Mouse (Mus musculus) bone marrow macrophage, adult 2 months (primary cell): ENCODE results near the gene Psmc1. TPM values are rescaled to one million over a fixed set of nuclear protein-coding genes. Genes with fewer than 3 reads are reported as not detected.

Source experiments
- H3K27ac ChIP-seq: 2 replicates; pipeline ENCODE4 v1.5.1; 2012; ENCODE audit warnings: low read depth, low read length; ENCODE audit not compliant: insufficient read depth
- H3K4me1 ChIP-seq: 2 replicates; pipeline ENCODE4 v1.6.1; 2012; ENCODE audit warnings: low read length; ENCODE audit not compliant: control insufficient read depth, insufficient read depth
- H3K4me3 ChIP-seq: 2 replicates; pipeline ENCODE4 v1.5.1; 2012; ENCODE audit warnings: mild to moderate bottlenecking, low read length, moderate library complexity; ENCODE audit not compliant: insufficient read depth
- CTCF ChIP-seq: IDR thresholded peaks from 2 replicates; pipeline ENCODE4 v1.5.1; 2012; ENCODE audit warnings: low read depth, mild to moderate bottlenecking, low read length, moderate library complexity
- POLR2A ChIP-seq: IDR thresholded peaks from 2 replicates; pipeline ENCODE4 v1.6.1; 2012; ENCODE audit warnings: mild to moderate bottlenecking, low read depth, low read length, borderline replicate concordance
- polyA plus RNA-seq: library from polyadenylated mRNA; stranded (reverse); fragments of >200 nt; gene quantifications from 2 replicates; pipeline ENCODE4 v1.2.4, GENCODE M21; 2012; ENCODE audit not compliant: missing spikeins, insufficient read depth, insufficient read length

The Psmc1 gene
- polyA plus RNA-seq, 1 experiment = 164 TPM

GRCm38 (mm10) chr12:100134395-100134936 lies 24.5 kb downstream of the Psmc1 start:
- no peaks in the 10 kb centered on the region for H3K4me1 ChIP-seq
- H3K27ac ChIP-seq = no peak overlapping the region
- TF ChIP-seq POLR2A (no peak), CTCF (no peak)
- no peak overlapping the region for H3K4me3 ChIP-seq

DNA sequence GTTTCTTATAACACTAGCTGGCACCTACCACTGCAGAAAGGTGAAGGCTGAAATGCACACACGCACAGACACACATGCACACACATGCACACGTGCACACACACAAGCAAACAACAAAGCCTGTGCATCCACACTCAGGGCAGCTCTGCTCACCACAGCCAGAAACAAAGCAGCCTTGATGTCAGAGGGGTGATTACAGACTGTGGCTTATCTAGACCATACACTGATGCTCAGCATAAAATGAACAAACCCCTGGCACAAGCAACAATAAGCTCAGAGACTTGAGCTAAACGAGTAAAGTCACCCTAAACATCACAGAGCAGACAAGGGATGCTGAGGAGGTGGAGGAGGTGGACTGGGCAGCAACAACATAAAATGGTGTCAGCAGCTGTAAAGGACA lies 25.2 kb downstream of the Psmc1 start:
- Histone ChIP-seq H3K4me1 (no peaks in the 10 kb centered on the region), H3K4me3 (no peak overlapping the region), H3K27ac (no peak overlapping the region)
- TF ChIP-seq POLR2A (no peak), CTCF (no peak)

DNA sequence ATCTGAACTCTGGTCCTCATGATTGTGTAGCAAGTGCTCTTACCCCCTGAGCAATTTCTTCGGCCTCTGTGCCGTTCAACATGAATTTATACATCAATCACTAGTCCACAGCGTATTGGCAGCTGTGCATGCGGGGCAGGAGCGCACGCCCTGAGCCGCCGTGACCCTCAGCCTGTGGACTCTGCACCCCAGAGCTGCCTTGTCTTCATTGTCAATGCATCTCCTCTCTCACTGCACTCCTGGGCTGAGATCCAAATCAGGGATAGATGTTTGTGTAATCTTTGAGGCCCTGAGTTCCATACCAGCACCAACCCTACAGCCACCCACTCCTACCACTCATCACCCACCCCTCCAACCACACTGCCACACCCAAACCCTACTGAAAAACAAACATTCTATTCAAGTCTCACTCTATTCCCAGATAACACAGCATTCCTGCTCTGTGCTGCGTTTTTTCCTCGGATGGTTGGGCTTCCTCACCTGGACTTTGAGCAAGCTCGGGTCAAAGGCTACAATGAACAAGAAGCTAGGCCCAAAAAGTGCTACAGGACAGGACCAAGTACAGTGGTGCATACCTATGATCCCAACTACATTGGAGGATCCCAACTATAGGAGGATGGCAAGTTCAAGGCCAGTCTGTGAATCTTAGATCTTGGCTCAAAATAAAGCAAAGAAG lies 33.0 kb downstream of the Psmc1 start:
- no peaks in the 10 kb centered on the region for H3K4me1 ChIP-seq
- H3K27ac ChIP-seq = no peak overlapping the region
- TF ChIP-seq CTCF (no peak), POLR2A (no peak)
- no peak overlapping the region for H3K4me3 ChIP-seq

- TF ChIP-seq POLR2A (no peak), CTCF (no peak)
- Histone ChIP-seq H3K4me1 (no peaks in the 10 kb centered on the region), H3K4me3 (no peak overlapping the region), H3K27ac (no peak overlapping the region)
Measured at GRCm38 (mm10) chr12:100143737-100144136, 33.8 kb downstream of the Psmc1 start.

GRCm38 (mm10) chr12:100144269-100144668 lies 34.3 kb downstream of the Psmc1 start:
- no peak overlapping the region for H3K27ac ChIP-seq
- no peak overlapping the region for H3K4me3 ChIP-seq
- no peak for TF ChIP-seq CTCF
- no peaks in the 10 kb centered on the region for H3K4me1 ChIP-seq

DNA sequence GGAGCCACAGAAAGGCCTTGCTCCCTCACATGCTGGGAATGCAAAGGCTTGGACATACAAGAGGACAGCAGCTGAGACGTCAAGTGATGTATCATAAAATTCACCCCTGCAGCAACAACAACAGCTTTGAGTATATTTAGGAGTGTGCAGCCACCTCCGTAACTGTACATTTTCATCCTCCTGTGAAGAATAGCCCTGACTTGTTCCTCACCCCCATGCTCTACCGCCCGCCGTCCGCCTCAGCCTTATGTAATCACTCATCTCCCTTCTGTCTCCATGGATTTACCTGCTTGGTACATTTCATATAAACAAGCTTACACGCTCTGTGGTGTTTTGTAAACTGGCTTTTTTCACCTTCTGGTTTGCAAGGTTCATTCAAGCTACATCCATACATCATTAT lies 42.5 kb downstream of the Psmc1 start:
- Histone ChIP-seq H3K4me1 (peaks cover 2% of the 10 kb centered on the region; the same call in 1 of the 2 replicates), H3K4me3 (no peak overlapping the region), H3K27ac (no peak overlapping the region)
- TF ChIP-seq POLR2A (no peak), CTCF (no peak)

- peak within 1 kb of the TSS; percentile 97 for H3K27ac ChIP-seq
- H3K4me3 ChIP-seq = peak within 1 kb of the TSS; percentile 83
- peaks cover 5% of the 10 kb centered on the region for H3K4me1 ChIP-seq
- TF ChIP-seq CTCF (no peak), POLR2A (no peak)
Measured at GRCm38 (mm10) chr12:100159261-100159975, 49.5 kb downstream of the Psmc1 start, which contains the start of gene Nrde2. TSS of gene Nrde2 (minus strand) at chr12:100159653.

GRCm38 (mm10) chr12:100164991-100165500 lies 55.1 kb downstream of the Psmc1 start:
- peaks cover 15% of the 10 kb centered on the region for H3K4me1 ChIP-seq
- TF ChIP-seq CTCF (no peak), POLR2A (no peak)
- no peak overlapping the region for H3K27ac ChIP-seq
- no peak overlapping the region for H3K4me3 ChIP-seq

DNA sequence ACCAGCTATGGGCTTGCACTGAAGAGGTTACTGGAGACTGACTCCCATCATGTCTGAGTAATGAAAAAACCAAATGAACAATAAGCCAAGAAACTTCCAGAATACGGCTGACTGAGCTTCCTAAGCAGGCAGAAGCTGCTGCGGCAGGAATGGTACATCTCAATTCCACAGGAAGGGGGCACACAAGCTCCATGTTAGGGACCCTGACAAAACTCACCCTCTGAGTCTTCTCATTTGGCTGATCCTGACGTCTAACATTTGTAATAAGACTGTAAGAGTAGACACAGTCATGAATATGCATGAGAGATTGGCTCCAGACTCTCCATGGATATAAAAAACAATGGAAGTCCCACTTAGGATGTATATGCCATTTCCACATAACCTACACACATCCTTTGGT lies 56.2 kb downstream of the Psmc1 start:
- no peak overlapping the region for H3K27ac ChIP-seq
- no peak overlapping the region for H3K4me3 ChIP-seq
- TF ChIP-seq POLR2A = no peak
- no peak for TF ChIP-seq CTCF
- H3K4me1 ChIP-seq = peaks cover 15% of the 10 kb centered on the region

- no peak for TF ChIP-seq CTCF
- TF ChIP-seq POLR2A = no peak
- no peak overlapping the region for H3K4me3 ChIP-seq
- H3K27ac ChIP-seq = no peak overlapping the region
- peaks cover 15% of the 10 kb centered on the region for H3K4me1 ChIP-seq
Measured at GRCm38 (mm10) chr12:100166939-100167338, 57.0 kb downstream of the Psmc1 start.
